Mouse (Mus musculus): Measurements from ENCODE around the gene Fam124a.
"Not testable (repeated sequence)": the region's sequence is repeated elsewhere in the genome, so short reads cannot be mapped to it uniquely, and the experiment has no call there.

Gene Fam124a

DNA sequence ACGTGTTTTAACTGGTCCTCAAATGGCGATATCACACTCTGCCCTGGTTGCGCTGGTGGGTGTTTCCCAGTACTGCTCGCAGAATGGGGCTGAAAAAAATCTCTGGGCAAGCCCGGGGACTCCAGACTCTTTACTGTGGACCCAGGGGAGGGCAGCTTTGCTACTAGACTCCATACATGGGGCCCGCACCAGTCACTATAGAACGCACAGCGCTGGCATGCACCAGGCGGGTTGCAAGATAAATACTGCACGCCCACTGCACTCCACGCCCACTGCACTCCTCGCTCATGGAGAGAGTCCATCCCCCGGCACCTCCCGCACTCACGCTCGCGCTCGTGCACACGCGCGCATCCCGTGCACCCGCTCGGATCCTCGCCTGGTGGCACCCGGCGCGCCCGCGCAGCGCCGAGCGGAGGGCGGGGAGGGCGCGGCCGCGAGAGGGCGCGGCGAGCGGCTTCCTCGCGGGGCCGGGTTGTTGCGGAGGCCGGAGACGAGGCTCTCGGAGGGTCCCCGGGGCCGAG is at the start of gene Fam124a:
Fam124a (plus strand) TSS at position 429 of the 521 bp plus-strand sequence.
- peak; percentile 80 to 83 for DNase-seq (ENCODE audit: low spot score in 2 of 2)

DNA sequence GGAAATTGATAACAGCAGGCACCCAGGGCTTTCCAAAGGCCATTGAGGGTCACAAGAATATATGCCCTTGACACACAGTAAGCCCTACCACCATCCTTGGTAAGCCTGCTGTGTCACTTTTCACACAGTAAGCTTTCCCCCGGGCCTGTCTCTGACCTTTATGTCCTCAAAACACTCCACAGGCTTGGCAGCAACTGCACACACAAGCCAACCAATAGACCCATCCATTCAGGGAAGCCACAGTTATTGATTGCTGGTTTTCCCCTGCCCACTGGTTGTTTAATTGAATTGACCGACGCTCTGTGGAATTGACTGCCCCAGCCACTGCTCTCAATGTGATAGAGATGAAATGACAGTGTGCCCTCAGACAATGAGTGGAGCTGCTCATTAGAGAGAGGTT is 49.3 kb upstream of the Fam124a start:
- DNase-seq (ENCODE audit: low spot score in 2 of 2), result no peak

DNA sequence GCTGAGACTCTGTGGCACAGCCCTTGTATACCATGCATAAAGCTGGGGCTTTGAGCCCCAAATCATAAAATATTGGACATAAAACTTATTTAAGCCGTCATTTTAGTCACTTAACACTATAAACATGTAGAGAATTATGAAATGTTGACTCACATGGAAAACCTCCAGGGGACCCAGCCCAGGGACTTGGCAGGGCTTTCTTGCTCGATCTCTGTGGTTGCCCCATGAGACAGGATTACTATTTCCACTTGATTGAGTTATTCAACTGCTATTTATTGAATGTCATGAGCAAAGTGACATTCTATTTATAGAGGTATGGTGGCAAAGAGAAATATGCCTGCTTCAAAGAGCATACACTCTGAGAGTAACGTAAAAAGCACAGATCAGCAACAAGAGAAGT is 46.2 kb upstream of the Fam124a start:
- no peak for DNase-seq (ENCODE audit: low spot score in 2 of 2)

DNA sequence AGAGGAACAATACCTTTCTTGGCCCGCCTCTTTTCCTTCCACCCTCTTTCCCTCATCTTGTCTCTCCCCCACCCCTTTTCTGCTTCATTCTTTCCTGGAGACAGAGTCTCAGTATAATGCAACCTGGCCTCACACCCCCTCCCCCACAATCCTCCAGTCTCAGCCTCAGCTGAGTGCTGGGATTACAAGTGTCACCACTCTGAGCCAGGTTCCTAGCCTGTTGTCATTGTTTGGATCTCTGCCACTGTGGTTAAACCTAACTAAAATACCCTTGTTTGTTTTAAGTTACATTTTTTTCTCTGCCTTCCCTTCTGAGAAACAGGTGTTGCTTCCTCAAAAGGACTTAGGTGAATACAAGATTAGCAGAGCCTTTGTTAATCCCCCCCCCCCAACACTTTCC is 42.7 kb upstream of the Fam124a start:
- DNase-seq (ENCODE audit: low spot score in 2 of 2), result no peak

DNA sequence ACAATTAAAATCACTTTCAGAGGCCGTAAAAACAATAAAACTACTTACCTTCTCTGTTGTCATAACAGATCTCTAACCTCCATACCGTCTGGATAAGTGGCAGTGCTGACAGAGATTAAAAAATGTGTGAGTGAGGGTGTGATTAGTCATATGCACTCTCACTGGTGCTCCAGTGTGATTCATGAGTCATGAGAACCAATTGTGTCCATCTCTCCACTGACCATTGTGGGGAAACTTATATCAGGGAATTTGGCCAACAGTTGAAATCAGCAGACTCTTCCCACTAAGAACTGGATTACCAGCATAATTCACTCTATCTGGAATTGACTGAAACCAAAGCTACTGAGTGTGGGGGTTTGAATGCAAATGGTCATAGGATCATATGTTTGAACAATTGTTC is 24.6 kb upstream of the Fam124a start:
- no peak for DNase-seq (ENCODE audit: low spot score in 2 of 2)

DNA sequence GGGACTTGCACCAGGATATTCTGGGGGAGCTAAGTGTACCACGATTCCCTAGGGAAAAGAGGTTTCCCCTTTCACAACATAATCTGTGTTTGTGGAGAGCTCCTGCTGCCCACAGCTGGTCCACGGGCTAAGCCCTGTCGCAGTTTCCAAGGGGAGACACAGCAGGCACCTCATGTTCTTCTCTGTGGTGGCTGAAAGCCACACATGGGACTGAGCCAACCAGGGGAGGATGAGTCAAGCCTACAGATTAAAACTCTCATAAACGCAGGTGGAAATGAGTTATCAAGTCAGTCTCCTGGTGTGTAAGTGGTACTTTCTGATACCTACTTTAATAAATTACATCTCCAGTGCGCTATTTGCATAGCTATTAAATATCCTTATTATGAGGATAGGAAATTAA is 19.4 kb upstream of the Fam124a start:
- no peak for DNase-seq (ENCODE audit: low spot score in 2 of 2)

DNA sequence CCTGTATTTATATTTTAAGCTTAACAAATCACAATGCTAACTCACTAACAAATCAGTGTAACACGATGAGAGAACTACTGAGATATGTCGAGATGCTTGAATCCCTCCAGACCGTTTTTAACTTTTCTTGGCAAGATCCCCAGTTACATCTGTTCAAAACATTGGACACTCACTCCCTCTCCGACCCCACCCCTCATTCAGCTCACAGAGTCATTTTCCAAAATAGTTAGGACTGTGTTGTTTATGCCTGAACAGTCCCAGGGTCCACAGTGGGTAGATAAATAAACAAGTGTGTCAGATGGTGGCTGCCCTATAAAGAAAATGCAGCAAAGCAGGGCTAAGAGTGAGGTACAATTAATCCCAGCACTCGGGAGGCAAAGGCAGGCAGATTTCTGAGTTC is 18.5 kb upstream of the Fam124a start:
- no peak for DNase-seq (ENCODE audit: low spot score in 2 of 2)

DNA sequence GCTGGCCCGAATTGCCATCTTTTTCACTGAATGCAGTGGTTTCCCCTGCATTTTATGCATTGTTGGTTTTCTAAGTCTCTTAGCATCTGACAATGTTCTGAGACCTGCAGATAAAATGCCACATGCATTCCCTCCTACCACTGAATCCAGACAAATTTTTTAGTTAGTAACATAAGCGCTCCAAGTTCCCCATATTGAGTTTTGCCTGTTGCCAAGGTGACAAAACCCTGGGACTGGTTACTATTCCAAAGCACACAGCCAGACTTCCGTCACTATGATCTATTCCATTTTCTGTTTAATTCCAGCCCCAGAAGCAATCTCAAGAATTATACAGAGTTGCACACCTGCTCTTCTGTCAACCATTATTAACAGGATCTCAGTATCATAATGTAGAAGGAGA is 15.7 kb upstream of the Fam124a start:
- peak in 1 of 2 experiments; percentile 41 for DNase-seq (ENCODE audit: low spot score in 2 of 2)

DNA sequence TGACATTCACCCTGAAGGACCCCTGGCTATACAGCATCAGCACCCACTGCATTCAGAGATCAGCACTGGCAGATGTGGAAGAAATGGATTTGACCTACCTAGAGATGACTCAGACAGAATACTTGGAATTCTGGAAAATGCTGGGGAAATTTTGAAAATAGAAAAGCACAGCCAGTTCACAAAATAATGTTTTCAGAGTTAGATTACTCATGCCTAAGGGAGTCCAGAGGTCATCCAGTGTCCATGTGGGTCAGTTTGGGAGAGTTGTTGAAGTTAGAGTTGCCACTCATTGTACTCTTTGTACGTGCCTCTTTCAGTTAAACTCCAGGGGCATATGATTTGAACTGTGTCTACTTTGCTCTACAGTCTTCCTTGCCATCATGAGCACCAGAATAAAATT is 13.8 kb upstream of the Fam124a start:
- DNase-seq (ENCODE audit: low spot score in 2 of 2), result no peak

DNA sequence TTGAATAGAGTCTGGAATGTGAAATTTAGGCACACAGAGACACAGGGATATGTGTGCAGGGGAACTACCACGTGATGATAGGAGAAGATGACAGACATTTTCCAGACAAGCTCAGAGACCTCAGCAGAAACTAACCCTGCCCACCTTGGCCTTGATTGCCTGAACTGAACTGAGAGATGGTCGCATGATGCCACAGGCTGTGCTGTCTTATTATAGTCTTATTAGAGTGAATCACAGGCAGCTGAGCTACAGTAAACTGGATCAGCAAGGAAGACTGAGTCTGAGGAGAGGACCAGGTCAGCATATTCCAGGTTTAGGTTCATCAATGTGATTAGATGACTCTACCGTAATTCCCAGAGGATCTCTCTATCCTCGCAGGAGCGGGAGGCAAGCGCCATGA is 9.2 kb upstream of the Fam124a start:
- no peak for DNase-seq (ENCODE audit: low spot score in 2 of 2)

DNA sequence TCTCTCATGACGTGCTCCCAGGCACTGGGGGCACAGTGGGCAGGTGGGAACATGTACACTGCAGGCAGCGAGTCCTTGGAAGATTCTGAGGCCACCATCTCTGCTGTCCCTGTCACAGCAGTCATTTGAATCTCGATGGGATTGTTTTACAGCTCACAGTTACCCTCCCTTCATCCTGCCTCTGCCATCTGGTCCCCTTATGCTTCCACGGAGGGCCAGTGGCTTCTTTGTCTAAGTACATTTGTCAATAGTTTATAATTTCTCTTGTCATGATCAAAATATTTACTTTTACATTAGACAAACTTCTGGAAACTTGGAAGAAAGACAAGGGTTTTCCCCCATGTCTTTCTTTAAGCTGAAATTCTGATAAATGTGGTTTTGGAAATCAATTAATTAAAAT is 8.8 kb upstream of the Fam124a start:
- no peak for DNase-seq (ENCODE audit: low spot score in 2 of 2)

DNA sequence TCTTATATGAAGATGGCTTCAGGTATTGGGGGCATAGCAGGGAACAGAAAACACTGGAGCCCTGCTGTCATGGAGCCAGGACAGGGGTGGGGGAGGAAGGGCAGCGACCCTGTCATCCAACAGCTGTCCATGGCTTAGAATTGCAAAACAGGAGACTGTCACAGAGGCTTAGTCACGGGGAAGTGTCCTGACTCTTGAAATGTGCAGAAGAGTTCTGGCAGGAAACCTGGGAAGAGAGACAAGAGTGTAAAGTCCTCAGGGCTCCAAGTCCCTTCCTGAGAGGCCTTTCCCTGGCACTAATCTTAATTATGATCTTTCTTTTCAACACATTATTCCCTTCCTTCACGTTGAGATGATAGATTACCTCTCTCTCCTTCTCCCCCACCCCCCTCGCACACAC is 5.4 kb upstream of the Fam124a start:
- DNase-seq (ENCODE audit: low spot score in 2 of 2), result no peak

DNA sequence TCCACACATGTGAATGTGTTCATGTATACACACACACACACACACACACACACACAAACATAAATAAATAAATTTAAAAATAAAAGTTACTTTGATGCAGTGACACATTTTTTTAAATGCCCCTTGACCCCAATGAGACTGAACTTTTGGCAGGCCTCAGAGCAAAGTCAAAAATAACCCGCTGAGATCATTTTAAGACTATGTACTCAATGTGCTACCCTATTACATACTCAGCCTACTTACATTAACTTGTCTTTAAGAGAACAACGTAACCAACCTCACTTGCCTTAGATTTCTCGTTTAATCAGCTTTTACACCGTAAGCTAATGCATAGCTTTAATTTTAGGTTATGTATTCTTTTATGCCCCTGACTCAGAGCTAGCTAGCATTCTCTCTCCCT is 2.8 kb upstream of the Fam124a start:
- no peak for DNase-seq (ENCODE audit: low spot score in 2 of 2)

DNA sequence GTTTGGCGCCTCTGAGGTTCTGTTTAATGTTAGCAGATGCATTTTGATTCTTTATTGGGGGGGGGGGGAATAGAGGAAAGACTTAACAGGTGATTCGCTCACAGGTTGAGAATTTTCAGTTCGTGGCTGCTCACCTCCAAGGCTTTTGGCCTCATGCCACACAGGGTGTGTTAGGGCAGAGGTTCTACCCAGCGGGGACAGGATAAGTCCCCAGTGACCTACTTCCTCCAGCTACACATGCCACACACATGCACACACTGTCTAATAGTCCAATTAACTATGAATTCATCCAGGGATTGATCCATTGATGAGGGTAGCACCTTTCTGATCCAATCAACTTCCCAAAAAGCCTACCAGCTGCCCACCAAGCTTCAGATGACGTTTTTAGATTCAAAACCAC is 1.8 kb upstream of the Fam124a start:
- no peak for DNase-seq (ENCODE audit: low spot score in 2 of 2)

DNA sequence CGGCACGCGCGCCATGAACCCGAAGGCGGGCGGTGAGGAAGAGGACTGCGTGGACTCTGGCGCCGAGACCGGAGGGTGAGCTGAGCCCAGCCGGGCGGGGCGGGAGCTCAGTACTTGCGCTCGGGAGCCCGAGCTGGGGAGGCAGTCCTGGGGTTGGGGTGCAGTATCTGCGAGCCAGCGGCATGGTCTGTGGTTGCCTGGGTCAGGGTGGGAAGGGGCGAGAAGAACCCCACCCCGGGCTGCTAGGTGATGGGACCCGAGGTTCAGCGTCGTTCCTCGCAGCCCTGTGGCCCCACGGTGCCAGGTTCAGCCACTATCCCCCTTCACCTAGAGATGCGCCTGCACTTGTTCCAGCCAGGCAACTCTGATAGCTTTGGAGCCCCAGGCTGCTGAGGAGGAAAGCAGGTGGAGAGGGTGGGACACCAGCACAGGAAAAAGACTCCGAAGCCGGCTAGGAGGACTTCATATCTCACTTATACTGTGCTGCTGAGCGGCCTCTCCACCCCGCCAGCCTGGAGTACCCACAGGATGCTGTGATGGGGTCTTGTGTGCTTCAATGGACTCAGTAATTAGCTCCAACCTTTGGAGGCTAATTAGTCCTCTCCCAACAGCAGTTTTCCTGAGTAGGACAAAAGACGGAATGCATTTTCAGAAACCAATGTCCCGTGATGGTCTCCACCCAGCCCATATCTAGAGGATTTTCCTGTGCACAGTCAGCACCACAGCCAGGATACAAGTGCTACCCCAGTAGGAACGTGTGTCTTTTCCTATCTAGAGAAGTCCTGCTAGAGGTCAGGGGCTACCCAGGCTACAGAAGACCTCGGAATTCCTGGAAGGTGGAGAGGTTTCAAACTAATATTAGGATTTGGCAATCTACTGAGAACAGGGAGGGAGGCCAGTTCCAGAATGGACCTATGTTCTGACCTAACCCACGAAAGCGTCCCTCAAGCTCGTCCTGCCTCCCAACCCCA is 588 bp downstream of the Fam124a start:
- peak; percentile 27 to 42 for DNase-seq (ENCODE audit: low spot score in 2 of 2)

DNA sequence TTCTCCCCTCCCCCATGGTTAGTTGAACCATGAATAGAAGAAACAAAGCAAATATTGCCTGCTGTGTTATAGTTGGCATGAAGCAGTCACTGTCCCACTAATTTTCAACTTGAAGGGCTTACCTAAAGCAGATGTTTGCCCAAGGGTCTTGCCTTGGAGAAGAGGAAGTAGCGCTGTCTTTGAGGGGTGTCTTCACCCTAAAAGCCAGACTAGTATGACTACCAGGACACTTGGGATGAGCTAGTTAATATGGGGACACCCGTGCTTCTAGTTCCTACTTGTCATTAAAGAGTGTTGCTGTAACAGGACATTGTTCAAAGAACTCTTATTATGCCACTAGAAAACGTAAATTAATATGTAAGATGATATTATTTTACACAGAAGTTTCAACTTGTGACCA is 1.6 kb downstream of the Fam124a start:
- no peak for DNase-seq (ENCODE audit: low spot score in 2 of 2)

DNA sequence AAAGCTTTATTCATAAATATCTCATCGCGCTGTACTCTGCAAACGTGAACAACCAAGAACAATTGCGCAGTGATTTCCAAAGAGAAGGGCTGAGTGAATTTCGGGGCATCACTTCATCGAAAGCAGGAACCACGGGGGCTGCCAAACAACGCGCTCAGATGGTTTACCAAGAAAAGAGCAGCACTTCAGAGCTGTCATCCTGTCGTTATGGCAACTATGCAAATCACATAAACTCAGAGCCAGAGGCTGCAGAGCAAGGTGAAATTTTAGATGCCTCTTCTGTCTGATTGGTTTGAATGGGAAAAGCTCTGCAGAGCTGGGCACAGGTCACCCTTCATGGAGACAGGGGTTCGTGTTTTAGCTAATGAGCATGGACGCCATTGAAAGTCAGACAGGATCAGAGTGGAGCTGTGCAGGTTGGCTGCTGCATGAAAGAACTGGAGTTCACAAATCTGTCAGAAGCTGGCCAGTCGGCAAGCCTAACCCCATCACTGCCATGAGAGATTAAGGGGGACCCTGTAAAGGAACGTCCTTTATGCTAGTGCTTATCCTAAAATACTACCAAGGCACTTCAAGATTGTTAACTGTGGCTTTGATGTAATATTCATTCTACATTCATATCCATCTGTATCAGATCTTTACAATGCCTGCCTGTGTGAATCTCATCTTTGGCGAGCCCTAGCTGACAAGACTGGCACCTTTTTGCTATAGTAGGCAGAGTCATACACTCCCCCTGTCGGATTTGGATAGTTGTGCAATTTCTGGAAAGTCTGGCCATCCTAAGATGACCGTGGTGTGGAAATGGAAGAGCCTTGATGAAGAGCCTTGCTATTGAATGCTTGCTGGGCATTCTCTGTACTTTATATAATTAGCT is 6.6 kb downstream of the Fam124a start:
- DNase-seq (ENCODE audit: low spot score in 2 of 2), result peak; percentile 50 to 64

DNA sequence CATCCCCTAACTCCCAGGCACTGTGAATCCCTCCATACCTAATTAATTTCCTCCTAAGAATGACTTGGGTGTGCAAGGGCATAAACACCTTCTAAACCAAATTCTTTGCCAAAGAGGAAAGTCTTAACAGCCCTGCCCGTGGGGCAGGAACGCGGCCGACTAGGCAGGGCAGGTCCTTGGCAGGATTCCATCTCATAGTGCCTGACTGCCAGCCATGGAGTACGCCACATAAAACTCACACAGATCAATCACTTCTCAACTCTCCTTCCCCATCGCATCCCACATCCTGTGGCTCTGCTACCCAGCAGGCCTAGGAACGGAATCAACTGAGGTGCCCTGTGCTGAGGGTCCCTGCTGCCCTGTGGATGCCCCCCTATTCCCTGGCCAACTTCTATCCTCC is 8.1 kb downstream of the Fam124a start:
- DNase-seq (ENCODE audit: low spot score in 2 of 2), result no peak

DNA sequence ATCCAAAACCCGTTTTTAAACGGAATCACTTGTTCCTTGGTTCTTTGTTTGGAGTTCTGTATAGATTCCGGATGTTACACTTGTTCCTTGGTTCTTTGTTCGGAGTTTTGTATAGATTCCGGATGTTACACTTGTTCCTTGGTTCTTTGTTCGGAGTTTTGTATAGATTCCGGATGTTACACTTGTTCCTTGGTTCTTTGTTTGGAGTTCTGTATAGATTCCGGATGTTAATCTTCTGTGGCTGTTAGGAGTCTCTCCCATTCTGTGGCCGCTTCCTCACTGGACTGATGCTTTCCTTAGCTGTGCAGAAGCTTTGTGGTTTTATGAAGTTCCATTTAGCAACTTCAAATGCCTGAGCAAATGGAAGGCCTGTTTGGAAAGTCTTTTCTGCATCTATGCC is 11.3 kb downstream of the Fam124a start, which contains the start of gene Gm4131:
Gm4131 (minus strand) TSS at position 101 of the 400 bp plus-strand sequence.
- DNase-seq (ENCODE audit: low spot score in 2 of 2), result not testable (repeated sequence)

DNA sequence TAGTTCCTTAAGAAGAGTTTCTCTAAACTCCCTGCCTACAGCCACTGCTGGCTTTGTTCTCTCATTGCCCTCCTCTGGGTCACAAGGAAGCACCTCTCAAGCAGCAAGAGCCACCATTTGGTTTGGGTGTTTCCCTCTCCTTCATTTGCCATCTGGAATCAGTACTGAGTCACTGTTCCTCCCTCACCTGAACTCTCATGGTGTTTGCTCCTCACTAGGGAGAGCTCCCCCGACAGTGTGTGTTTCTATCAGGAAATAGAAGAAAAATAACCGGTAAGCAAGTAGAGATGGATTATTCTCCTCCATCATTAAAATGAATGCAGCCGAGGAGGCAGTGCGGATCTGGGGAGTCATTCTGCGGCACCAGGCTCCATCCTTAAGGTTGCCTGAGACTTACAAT is 13.9 kb downstream of the Fam124a start:
- DNase-seq (ENCODE audit: low spot score in 2 of 2), result no peak

DNA sequence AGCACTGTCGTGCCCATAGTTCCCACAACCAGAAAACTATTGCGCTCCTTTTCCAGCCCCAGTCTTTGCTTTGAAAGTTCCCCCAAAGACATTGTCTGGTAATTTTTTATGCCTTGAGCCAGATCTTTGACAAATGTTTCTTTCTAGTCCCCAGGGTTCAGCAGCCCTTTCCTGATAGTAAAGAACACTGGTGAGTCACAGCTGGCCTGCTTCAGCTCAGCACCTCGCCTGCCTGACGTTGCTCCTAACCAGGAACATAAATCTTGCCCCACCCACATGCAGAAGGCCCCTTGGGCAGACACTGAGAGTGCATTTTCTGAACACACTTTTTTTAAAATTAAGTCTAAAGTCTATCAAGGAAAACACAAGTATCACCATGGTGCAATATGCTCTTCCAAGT is 14.8 kb downstream of the Fam124a start:
- no peak for DNase-seq (ENCODE audit: low spot score in 2 of 2)

DNA sequence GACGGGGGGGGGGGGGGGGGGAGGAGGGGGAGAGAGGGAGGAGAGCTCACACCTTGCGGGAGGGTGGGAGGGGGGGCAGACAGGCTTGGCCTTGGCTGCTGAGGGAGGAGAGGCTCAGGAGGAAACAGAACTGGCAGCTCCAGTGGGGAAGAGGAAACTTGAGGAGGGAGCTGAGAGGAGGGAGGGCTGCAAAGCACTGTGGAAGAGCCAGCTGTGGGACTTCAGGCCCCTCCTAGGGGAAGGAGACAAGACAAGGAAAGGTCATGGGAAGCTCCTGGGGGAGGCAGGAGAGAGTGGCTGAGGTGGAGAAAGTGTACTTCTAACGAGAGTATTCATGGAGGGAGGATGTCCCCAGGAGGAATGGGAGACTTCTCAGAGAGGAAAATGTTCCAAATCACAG is 17.9 kb downstream of the Fam124a start:
- DNase-seq (ENCODE audit: low spot score in 2 of 2), result no peak

All from frontal cortex, postnatal 36 days (tissue).